Mouse (Mus musculus): Measurements from ENCODE around the gene Psmb5. TPM values are rescaled to one million over a fixed set of nuclear protein-coding genes. Genes with fewer than 3 reads are reported as not detected.

Psmb5 gene
- polyA plus RNA-seq, 2 experiments = 111 to 205 TPM

DNA sequence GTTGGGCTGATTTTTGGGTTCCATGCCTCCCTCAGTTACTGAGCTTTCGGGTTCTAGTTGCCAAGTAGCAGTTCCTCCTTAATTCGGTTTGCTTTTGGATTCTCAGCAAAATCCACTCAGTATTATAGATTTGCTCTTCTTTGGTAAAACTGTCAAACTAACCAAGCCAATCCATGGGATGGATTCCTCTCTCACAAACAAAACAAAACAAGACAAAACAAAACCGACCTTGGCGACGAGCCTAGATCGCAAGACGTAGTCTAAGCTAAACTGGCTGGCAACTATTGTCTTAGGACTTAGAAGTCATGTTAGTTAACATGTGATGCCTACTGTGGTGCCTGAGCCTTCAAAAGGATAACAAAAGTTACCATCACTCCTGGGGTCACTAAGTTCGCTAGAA lies 14.1 kb downstream of the Psmb5 start:
- H3K9ac ChIP-seq (replicated peaks) = no peak overlapping the region

DNA sequence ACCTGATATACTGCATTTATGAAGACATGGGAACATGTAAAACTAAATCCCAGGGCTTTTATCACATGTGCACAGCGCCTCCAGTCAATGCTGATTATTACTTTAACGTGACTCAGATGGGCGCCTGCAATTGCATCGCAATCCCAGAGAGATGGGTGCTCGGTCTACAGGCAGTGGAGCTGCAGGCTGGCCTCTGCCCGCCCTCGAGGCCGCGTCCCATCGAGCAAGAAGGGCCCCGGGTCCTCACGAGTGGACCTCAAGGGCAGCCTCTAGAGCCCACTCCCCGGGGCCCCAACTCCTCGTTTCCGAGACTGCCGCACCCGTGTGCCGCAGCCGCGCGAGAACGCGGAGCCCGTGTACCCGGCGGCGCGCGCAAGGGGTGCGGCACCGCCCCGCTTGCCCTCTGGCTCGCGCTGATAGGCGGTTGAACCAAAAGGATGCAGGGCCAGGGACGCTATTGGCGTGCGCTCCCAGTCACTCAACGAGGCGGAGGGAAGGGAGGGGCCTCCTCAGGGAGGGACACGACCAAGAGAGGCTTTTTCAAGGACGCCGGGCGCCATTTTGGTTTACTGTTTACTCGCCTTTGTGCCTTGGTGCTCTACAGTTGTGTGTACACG lies 14.7 kb downstream of the Psmb5 start:
- peaks cover 27 to 31% of the 10 kb centered on the region in 2 experiments for H3K4me1 ChIP-seq (replicated peaks; ENCODE audit: control insufficient read depth in 2 of 2, insufficient read depth in 2 of 2, low read length in 1 of 2)
- ATAC-seq (ENCODE audit: insufficient read depth) (peak; percentile 99), DNase-seq (ENCODE audit: low read depth in 3 of 3, low spot score in 3 of 3) (peak; percentile 95 to 98 (median 95))
- H3K27me3 ChIP-seq (ENCODE audit: control insufficient read depth, insufficient read depth, low read length) = no peaks in the 10 kb centered on the region
- H3K36me3 ChIP-seq (replicated peaks; ENCODE audit: control insufficient read depth, insufficient read depth, low read depth) = no peaks in the 10 kb centered on the region
- peak overlapping the region; percentile 88 for H3K27ac ChIP-seq
- H3K9ac ChIP-seq (replicated peaks) = peak overlapping the region; percentile 79
- TF ChIP-seq CTCF (IDR thresholded peaks at IDR 0.05; ENCODE audit: low read depth) (no peak), EP300 (IDR thresholded peaks at IDR 0.05; ENCODE audit: low read depth) (no peak)
- peak overlapping the region; percentile 67 for H3K4me2 ChIP-seq (ENCODE audit: low read depth)
- no peaks in the 10 kb centered on the region for H3K9me3 ChIP-seq (ENCODE audit: control insufficient read depth, low read length)
- under 1% methylated on average over 46 of the region's 46 CpGs for WGBS (ENCODE audit: insufficient replicate concordance)
- H3K4me3 ChIP-seq (ENCODE audit: insufficient read depth in 1 of 2, low read depth in 2 of 2, low read length in 2 of 2) = peak overlapping the region; percentile 81 to 92

More for the DNA sequence above, 14.1 kb downstream of the Psmb5 start:
- DNase-seq (ENCODE audit: low read depth in 3 of 3, low spot score in 3 of 3) (no peak), ATAC-seq (ENCODE audit: insufficient read depth) (no peak)
- no peaks in the 10 kb centered on the region for H3K36me3 ChIP-seq (replicated peaks; ENCODE audit: control insufficient read depth, insufficient read depth, low read depth)
- no peaks in the 10 kb centered on the region for H3K9me3 ChIP-seq (ENCODE audit: control insufficient read depth, low read length)
- H3K4me2 ChIP-seq (ENCODE audit: low read depth) = peak overlapping the region; percentile 67
- peaks cover 27 to 31% of the 10 kb centered on the region in 2 experiments for H3K4me1 ChIP-seq (replicated peaks; ENCODE audit: control insufficient read depth in 2 of 2, insufficient read depth in 2 of 2, low read length in 1 of 2)
- TF ChIP-seq EP300 (IDR thresholded peaks at IDR 0.05; ENCODE audit: low read depth) (no peak), CTCF (IDR thresholded peaks at IDR 0.05; ENCODE audit: low read depth) (no peak)
- H3K27ac ChIP-seq = peak overlapping the region; percentile 63
- H3K27me3 ChIP-seq (ENCODE audit: control insufficient read depth, insufficient read depth, low read length) = no peaks in the 10 kb centered on the region
- H3K4me3 ChIP-seq (ENCODE audit: insufficient read depth in 1 of 2, low read depth in 2 of 2, low read length in 2 of 2) = peak overlapping the region; percentile 63 to 81
- 80% methylated on average over 8 of the region's 8 CpGs for WGBS (ENCODE audit: insufficient replicate concordance)

DNA sequence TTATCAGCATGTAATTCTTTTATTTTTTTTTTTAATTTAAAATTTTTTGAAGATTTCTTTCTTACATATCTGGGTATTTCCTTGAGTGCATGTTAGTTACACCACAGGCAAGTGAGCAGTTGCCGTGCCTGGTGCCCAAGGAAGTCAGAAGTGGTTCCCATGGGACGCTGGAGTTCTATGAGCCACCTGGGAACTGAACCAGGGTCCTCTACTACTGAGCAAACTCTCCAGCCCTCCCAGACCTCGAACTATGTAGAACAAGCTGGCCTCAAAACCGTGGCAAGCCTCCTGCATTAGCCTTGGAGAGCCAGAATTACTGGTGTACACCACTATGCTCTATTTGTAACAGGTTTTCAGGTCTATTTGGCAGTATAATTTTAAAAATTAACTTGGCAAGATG lies 15.2 kb downstream of the Psmb5 start:
- H3K36me3 ChIP-seq (replicated peaks; ENCODE audit: control insufficient read depth, insufficient read depth, low read depth) = no peaks in the 10 kb centered on the region
- H3K4me2 ChIP-seq (ENCODE audit: low read depth) = peak overlapping the region; percentile 67
- peak overlapping the region; percentile 88 for H3K27ac ChIP-seq
- H3K9me3 ChIP-seq (ENCODE audit: control insufficient read depth, low read length) = no peaks in the 10 kb centered on the region
- DNase-seq (ENCODE audit: low read depth in 3 of 3, low spot score in 3 of 3) (peak in 1 of 3 experiments; percentile 37), ATAC-seq (ENCODE audit: insufficient read depth) (no peak)
- H3K27me3 ChIP-seq (ENCODE audit: control insufficient read depth, insufficient read depth, low read length) = no peaks in the 10 kb centered on the region
- WGBS (ENCODE audit: insufficient replicate concordance) = 27% methylated on average over 4 of the region's 4 CpGs
- peak overlapping the region; percentile 81 to 92; a peak in 3 of 4 replicates for H3K4me3 ChIP-seq (ENCODE audit: insufficient read depth in 1 of 2, low read depth in 2 of 2, low read length in 2 of 2)
- peaks cover 27 to 31% of the 10 kb centered on the region in 2 experiments for H3K4me1 ChIP-seq (replicated peaks; ENCODE audit: control insufficient read depth in 2 of 2, insufficient read depth in 2 of 2, low read length in 1 of 2)
- TF ChIP-seq CTCF (IDR thresholded peaks at IDR 0.05; ENCODE audit: low read depth) = no peak
- TF ChIP-seq EP300 (IDR thresholded peaks at IDR 0.05; ENCODE audit: low read depth) = no peak
- peak overlapping the region; percentile 79 for H3K9ac ChIP-seq (replicated peaks)

DNA sequence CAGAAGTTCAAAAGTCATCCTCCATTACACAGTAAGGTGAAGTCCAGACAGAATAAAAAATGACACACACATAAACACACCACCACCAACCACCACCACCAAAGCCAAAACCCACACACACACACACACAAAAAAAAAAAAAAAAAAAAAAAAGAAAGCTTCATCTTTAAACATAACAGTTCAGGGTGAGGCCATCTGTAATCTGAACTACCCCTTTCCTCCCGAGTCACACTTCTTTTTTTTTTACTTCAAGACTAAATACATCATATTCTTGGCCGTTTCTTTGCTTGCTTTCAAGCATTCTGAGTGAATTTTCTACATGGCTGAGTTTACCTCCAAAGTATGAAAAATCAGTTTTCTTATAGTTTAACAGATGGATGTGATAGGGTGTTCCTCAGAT lies 16.2 kb downstream of the Psmb5 start:
- TF ChIP-seq CTCF (IDR thresholded peaks at IDR 0.05; ENCODE audit: low read depth) (no peak), EP300 (IDR thresholded peaks at IDR 0.05; ENCODE audit: low read depth) (no peak)
- WGBS (ENCODE audit: insufficient replicate concordance) = 49% methylated on average over 2 of the region's 2 CpGs

DNA sequence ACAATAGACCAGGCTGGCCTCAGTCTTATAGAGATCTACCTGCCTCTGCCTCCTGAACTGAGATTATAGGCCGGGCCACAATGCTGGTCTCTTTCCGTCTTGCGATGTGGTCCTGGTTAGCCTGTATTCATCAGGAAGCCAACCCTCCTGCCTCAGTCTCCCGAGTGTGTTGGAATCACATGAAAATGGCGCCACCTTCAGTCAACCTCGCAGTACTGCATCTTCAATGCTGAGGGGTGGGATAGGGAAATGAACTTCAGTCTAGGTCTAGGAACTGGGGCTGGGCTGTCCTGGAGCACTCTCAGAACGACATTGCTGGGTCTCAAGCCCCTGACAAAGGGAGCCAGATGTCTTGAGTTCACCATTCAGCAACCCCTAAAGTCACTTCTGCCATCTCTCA lies 20.7 kb downstream of the Psmb5 start:
- Histone ChIP-seq H3K36me3 (replicated peaks; ENCODE audit: control insufficient read depth, insufficient read depth, low read depth) (no peaks in the 10 kb centered on the region), H3K9me3 (ENCODE audit: control insufficient read depth, low read length) (no peaks in the 10 kb centered on the region), H3K4me3 (ENCODE audit: insufficient read depth in 1 of 2, low read depth in 2 of 2, low read length in 2 of 2) (no peak overlapping the region), H3K27ac (no peak overlapping the region), H3K27me3 (ENCODE audit: control insufficient read depth, insufficient read depth, low read length) (no peaks in the 10 kb centered on the region), H3K4me1 (replicated peaks; ENCODE audit: control insufficient read depth in 2 of 2, insufficient read depth in 2 of 2, low read length in 1 of 2) (peaks cover 2 to 4% of the 10 kb centered on the region in 2 experiments), H3K4me2 (ENCODE audit: low read depth) (no peak overlapping the region), H3K9ac (replicated peaks) (no peak overlapping the region)
- TF ChIP-seq CTCF (IDR thresholded peaks at IDR 0.05; ENCODE audit: low read depth) = peak; percentile 78
- no peak for TF ChIP-seq EP300 (IDR thresholded peaks at IDR 0.05; ENCODE audit: low read depth)
- DNase-seq (ENCODE audit: low read depth in 3 of 3, low spot score in 3 of 3) (no peak), ATAC-seq (ENCODE audit: insufficient read depth) (no peak)
- WGBS (ENCODE audit: insufficient replicate concordance) = 56% methylated on average over 7 of the region's 7 CpGs

More for the DNA sequence above, 16.2 kb downstream of the Psmb5 start:
- H3K4me1 ChIP-seq (replicated peaks; ENCODE audit: control insufficient read depth in 2 of 2, insufficient read depth in 2 of 2, low read length in 1 of 2) = peaks cover 27 to 31% of the 10 kb centered on the region in 2 experiments
- no peaks in the 10 kb centered on the region for H3K27me3 ChIP-seq (ENCODE audit: control insufficient read depth, insufficient read depth, low read length)
- H3K9ac ChIP-seq (replicated peaks) = no peak overlapping the region
- H3K4me2 ChIP-seq (ENCODE audit: low read depth) = no peak overlapping the region
- no peak overlapping the region for H3K27ac ChIP-seq
- no peak for DNase-seq (ENCODE audit: low read depth in 3 of 3, low spot score in 3 of 3)
- no peaks in the 10 kb centered on the region for H3K36me3 ChIP-seq (replicated peaks; ENCODE audit: control insufficient read depth, insufficient read depth, low read depth)
- no peaks in the 10 kb centered on the region for H3K9me3 ChIP-seq (ENCODE audit: control insufficient read depth, low read length)
- no peak overlapping the region for H3K4me3 ChIP-seq (ENCODE audit: insufficient read depth in 1 of 2, low read depth in 2 of 2, low read length in 2 of 2)
- no peak for ATAC-seq (ENCODE audit: insufficient read depth)
